Mouse (Mus musculus): Measurements from ENCODE around the gene Gpc3.

DNA sequence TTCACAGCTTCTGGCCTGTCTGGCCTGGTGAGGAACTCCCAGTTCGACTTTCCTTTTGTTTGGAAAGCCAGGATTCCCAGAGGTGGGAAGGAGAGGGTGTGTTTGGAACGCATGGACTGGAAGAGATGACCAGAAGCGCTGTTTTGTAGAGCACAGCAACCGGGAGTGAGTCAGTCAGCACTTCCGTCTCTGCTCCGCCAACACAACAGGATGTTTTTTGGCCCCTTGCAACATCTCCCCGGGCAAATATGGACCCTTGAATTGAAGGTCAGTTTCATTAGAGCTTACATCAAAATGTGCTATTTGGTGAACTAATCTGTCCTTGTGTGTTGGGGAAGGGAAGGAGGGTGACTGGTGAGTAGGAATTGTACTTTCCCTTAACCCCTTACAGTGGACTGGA, 340.7 kb downstream of the Gpc3 start:
- TF ChIP-seq POLR2A (IDR thresholded peaks at IDR 0.05; ENCODE audit: insufficient read length, low read depth) (no peak), TCF12 (IDR thresholded peaks at IDR 0.05; ENCODE audit: insufficient read depth, poor library complexity, severe bottlenecking) (no peak), CEBPB (IDR thresholded peaks at IDR 0.05; ENCODE audit: insufficient read depth, poor library complexity, severe bottlenecking) (no peak), E2F4 (IDR thresholded peaks at IDR 0.05; ENCODE audit: insufficient read depth) (no peak), POLR2AphosphoS2 (IDR thresholded peaks at IDR 0.05; ENCODE audit: insufficient read length, low read depth) (no peak), MYOG (IDR thresholded peaks at IDR 0.05; ENCODE audit: control insufficient read depth in 1 of 3, insufficient read depth in 1 of 3, insufficient read length in 2 of 3, low read depth in 2 of 3) (no peak), USF1 (IDR thresholded peaks at IDR 0.05; ENCODE audit: low read depth) (no peak), MAX (IDR thresholded peaks at IDR 0.05; ENCODE audit: low read depth) (no peak), MYOD1 (IDR thresholded peaks at IDR 0.05; ENCODE audit: control insufficient read depth in 1 of 3, insufficient read length in 2 of 3, low read depth in 2 of 3) (no peak)
